Comparison of ENCODE assay signal across 1 mouse cellular context in the genomic region with DNA sequence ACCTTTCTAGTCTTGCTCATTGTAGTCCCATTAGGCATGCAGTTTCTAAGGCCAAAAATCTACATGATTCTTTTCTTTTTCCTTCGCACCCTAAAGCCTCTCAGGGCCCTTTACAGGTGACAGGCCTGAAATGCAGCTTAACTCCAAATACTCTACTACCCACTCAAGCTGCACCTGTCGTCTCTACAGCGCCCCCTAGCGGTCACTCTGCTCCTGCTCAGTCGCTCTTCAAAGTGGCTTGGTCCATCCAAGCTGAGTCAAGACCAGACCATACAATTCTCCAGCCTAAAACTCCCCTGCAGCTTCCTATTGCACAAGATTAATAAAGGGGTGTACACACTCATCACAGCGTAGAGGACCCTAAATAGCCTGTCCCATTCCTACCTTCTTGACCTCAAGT.
TF ChIP-seq lines count a peak whose summit lies in the region.

No protein-coding gene starts in this region.

TF ChIP-seq in CH12.LX, 34 proteins besides CTCF, POLR2A, EP300 and RAD21 (continued from another document):
- no peak for TF ChIP-seq KAT2A (IDR thresholded peaks at IDR 0.05; ENCODE audit: insufficient replicate concordance, low read length)
- TF ChIP-seq ZKSCAN1 (IDR thresholded peaks at IDR 0.05; ENCODE audit: borderline replicate concordance, low read depth, low read length), result no peak
